Mouse (Mus musculus) embryonic fibroblast, embryonic 13.5 days (primary cell): ENCODE results near the gene Khdc4.

Source experiments
- CTCF ChIP-seq: IDR thresholded peaks from 2 replicates; pipeline ENCODE4 v1.5.1; 2011; ENCODE audit warnings: mild to moderate bottlenecking, control low read depth, low read length, moderate library complexity, borderline replicate concordance; ENCODE audit not compliant: insufficient read depth
- POLR2A ChIP-seq: IDR thresholded peaks from 2 replicates; pipeline ENCODE4 v1.6.1; 2011; ENCODE audit warnings: low read depth, mild to moderate bottlenecking, control low read depth, low read length, moderate library complexity

DNA sequence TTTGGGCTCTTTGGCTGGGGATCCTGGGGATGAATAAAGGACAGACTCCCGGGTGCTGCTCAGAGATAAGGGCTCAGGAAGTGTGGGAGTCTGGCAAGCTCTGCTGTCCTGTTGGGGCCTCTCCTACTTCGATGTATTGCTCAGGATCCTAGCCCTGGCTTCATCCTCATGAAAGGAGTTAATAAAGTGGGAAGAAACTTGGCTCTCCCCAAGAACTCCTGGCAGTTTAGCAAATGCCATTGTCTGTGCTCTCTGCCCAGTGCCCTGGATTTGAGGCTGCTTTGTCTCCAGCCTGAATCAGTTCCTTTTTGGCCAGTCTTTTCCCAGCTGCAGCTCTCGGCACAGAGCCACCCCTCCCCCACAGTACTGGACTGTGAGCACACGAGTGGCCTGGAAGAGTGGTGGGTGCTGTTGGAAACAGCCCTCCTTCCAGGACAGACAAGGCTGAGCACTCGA lies 72.5 kb downstream of the Khdc4 start:
- TF ChIP-seq POLR2A (no peak), CTCF (no peak)
